Mouse (Mus musculus) olfactory bulb, adult 2 months (tissue): ENCODE measurements at regions not wholly inside any gene's neighbourhood (a gene's known extent, or its start where the extent isn't known, plus 50 kb on each side); places are given as distances from the start of the nearest gene placed in this dataset.

Source experiments
- CTCF ChIP-seq: fragments of 200-500 bp; IDR thresholded peaks from 2 replicates; pipeline ENCODE4 v1.5.1; 2012; ENCODE audit warnings: low read depth, mild to moderate bottlenecking, low read length, moderate library complexity; ENCODE audit not compliant: insufficient read depth
- POLR2A ChIP-seq: fragments of 200-500 bp; IDR thresholded peaks from 2 replicates; pipeline ENCODE4 v1.6.1; 2012; ENCODE audit warnings: mild to moderate bottlenecking, low read depth, low read length, moderate library complexity; ENCODE audit not compliant: insufficient read depth

DNA sequence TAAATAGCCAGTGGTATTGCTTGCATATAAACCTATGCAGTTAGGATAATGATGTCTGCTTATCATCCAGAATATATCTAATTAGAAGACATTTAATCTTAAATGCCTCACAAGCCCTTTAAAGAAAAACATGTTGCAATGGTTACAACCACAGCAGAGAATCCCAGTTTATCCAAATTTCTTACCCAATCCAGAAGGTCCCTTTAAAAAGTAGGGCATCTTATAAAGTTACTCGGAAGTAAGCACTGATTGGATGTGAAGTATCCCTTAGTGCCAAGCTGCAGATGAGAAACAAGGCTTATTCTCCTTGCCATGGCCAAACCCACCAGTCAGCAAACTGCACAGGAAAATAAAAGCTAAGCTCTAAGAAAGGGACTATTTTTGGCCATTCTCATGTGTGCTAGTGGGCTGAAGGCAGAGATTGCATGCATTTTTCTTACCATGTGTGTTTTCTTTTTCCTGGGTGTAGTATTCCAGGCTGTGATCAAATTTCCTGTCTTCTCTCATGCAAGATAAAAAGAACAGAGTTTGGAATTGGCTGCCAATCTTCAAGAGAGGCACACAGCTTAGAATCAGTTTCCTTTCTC lies 80.2 kb upstream of the Fat4 start:
- TF ChIP-seq CTCF, result no peak
- TF ChIP-seq POLR2A, result no peak
